Comparison of ENCODE assay signal across 18 mouse cellular contexts in the genomic region with DNA sequence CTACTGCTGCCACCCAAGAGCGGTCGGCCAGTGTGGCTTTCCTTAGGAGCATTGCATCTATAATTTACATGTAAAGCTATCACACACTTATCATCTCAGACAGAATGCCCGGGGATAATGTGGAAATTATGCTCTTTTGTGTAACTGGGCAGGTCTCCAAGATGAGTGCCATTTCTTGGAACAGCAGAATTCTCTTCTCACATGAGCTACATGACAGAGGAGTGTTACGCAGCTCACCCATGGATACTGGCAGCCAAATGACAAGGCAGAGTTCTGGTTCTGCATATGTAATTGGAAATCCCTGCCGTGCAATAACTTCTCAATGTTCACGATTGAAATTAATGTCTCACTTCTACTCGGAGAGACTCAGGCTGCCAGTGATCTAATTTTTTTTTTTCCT.
A peak's percentile ranks its signal among the peaks of the same experiment; 100 is the strongest.
DNase-seq lines count a peak whose midpoint lies in the region; ATAC-seq lines count a peak whose summit lies in the region.
"Had no signal": no experiment of that assay in that cellular context is flagged by ENCODE, and none has a peak within 500 bp of the region (broad histone marks: within the 10 kb centered on the region; RNA-seq: fewer than 3 reads in every experiment).

No protein-coding gene starts in this region.

- H3K4me3 ChIP-seq in embryonic facial prominence, embryonic 14.5 days (ENCODE audit: low read depth, low read length): no peak overlapping the region
- no peak overlapping the region for H3K4me3 ChIP-seq in embryonic facial prominence, embryonic 10.5 days
- no peak overlapping the region for H3K4me3 ChIP-seq in forebrain, embryonic 16.5 days (replicated peaks; ENCODE audit: low read length)
- H3K4me3 ChIP-seq in liver, embryonic 12.5 days: no peak overlapping the region
- H3K4me3 ChIP-seq: lung, embryonic 15.5 days had no signal

- no peaks in the 10 kb centered on the region for H3K9me3 ChIP-seq in embryonic facial prominence, embryonic 14.5 days (ENCODE audit: control insufficient read depth, low read length)
- no peaks in the 10 kb centered on the region for H3K9me3 ChIP-seq in embryonic facial prominence, embryonic 10.5 days
- no peaks in the 10 kb centered on the region for H3K9me3 ChIP-seq in forebrain, embryonic 16.5 days (ENCODE audit: control insufficient read depth, low read length)
- no peaks in the 10 kb centered on the region for H3K9me3 ChIP-seq in liver, embryonic 12.5 days (replicated peaks)
- H3K9me3 ChIP-seq: lung, embryonic 15.5 days had no signal

- H3K4me1 ChIP-seq in embryonic facial prominence, embryonic 14.5 days (ENCODE audit: control insufficient read depth, insufficient read depth, low read length): no peaks in the 10 kb centered on the region
- H3K4me1 ChIP-seq in embryonic facial prominence, embryonic 10.5 days: no peaks in the 10 kb centered on the region
- H3K4me1 ChIP-seq in forebrain, embryonic 16.5 days (replicated peaks; ENCODE audit: control insufficient read depth, insufficient read depth, low read length): peaks cover 8% of the 10 kb centered on the region
- peaks cover 17% of the 10 kb centered on the region for H3K4me1 ChIP-seq in liver, embryonic 12.5 days
- H3K4me1 ChIP-seq: lung, embryonic 15.5 days had no signal

- H3K27me3 ChIP-seq in embryonic facial prominence, embryonic 14.5 days (replicated peaks; ENCODE audit: control insufficient read depth, insufficient read depth, low read length): no peaks in the 10 kb centered on the region
- H3K27me3 ChIP-seq in embryonic facial prominence, embryonic 10.5 days (replicated peaks; ENCODE audit: low read depth, poor library complexity, severe bottlenecking): no peaks in the 10 kb centered on the region
- no peaks in the 10 kb centered on the region for H3K27me3 ChIP-seq in forebrain, embryonic 16.5 days (replicated peaks; ENCODE audit: control insufficient read depth, insufficient read depth, low read length)
- H3K27me3 ChIP-seq in liver, embryonic 12.5 days (replicated peaks): no peaks in the 10 kb centered on the region
- H3K27me3 ChIP-seq: lung, embryonic 15.5 days had no signal

- DNase-seq in embryonic facial prominence, embryonic 14.5 days (ENCODE audit: low spot score): peak; percentile 65
- DNase-seq in embryonic facial prominence, embryonic 10.5 days (ENCODE audit: low spot score): no peak
- DNase-seq in left cerebral cortex, postnatal 4 days: peak; percentile 48
- DNase-seq in left cerebral cortex, adult 11 months (ENCODE audit: low spot score): no peak
- DNase-seq in 3T3-L1 (ENCODE audit: low read depth, low spot score): peak; percentile 23
- DNase-seq in right cerebral cortex, postnatal 36 days (ENCODE audit: low spot score in 2 of 2): no peak
- DNase-seq: adrenal gland, postnatal 10 days; cerebellum, adult 8-10 months; embryo, embryonic 11 days; gastrocnemius, postnatal 14 days; kidney, adult 9 months; kidney, postnatal 36 days; layer of hippocampus, adult 9-11 months; thymus, adult 18-20 months had no signal

- no peak overlapping the region for H3K4me2 ChIP-seq in embryonic facial prominence, embryonic 14.5 days (ENCODE audit: low read depth, low read length)
- H3K4me2 ChIP-seq in forebrain, embryonic 16.5 days (ENCODE audit: low read length): no peak overlapping the region
- no peak overlapping the region for H3K4me2 ChIP-seq in liver, embryonic 12.5 days
- H3K4me2 ChIP-seq: lung, embryonic 15.5 days had no signal

- H3K9ac ChIP-seq in embryonic facial prominence, embryonic 14.5 days (ENCODE audit: low read depth, low read length): no peak overlapping the region
- no peak overlapping the region for H3K9ac ChIP-seq in forebrain, embryonic 16.5 days (replicated peaks; ENCODE audit: low read depth, low read length)
- H3K9ac ChIP-seq in liver, embryonic 12.5 days: no peak overlapping the region
- H3K9ac ChIP-seq: lung, embryonic 15.5 days had no signal

- ATAC-seq in embryonic facial prominence, embryonic 14.5 days (ENCODE audit: low read depth): no peak
- peak; percentile 94 for ATAC-seq in forebrain, embryonic 16.5 days
- ATAC-seq in liver, embryonic 12.5 days: no peak
- ATAC-seq: inflammation-experienced regulatory T-cells, adult 6 months had no signal

- H3K36me3 ChIP-seq in embryonic facial prominence, embryonic 14.5 days (ENCODE audit: control insufficient read depth, insufficient read depth, low read length): no peaks in the 10 kb centered on the region
- no peaks in the 10 kb centered on the region for H3K36me3 ChIP-seq in embryonic facial prominence, embryonic 10.5 days (replicated peaks)
- no peaks in the 10 kb centered on the region for H3K36me3 ChIP-seq in forebrain, embryonic 16.5 days (ENCODE audit: control insufficient read depth, insufficient read depth)
- no peaks in the 10 kb centered on the region for H3K36me3 ChIP-seq in liver, embryonic 12.5 days
- H3K36me3 ChIP-seq: lung, embryonic 15.5 days had no signal

- 60% methylated on average over 7 of the region's 7 CpGs for WGBS in embryonic facial prominence, embryonic 14.5 days
- WGBS in embryonic facial prominence, embryonic 10.5 days: 88% methylated on average over 7 of the region's 7 CpGs
- 28% methylated on average over 7 of the region's 7 CpGs for WGBS in forebrain, embryonic 16.5 days
- WGBS in liver, embryonic 12.5 days (ENCODE audit: insufficient replicate concordance): 73% methylated on average over 7 of the region's 7 CpGs

- intact Hi-C loops in left cerebral cortex, postnatal 4 days (cut with DNase I): no loop called here

- H3K27ac ChIP-seq in embryonic facial prominence, embryonic 14.5 days (replicated peaks; ENCODE audit: low read depth, low read length): no peak overlapping the region
- no peak overlapping the region for H3K27ac ChIP-seq in embryonic facial prominence, embryonic 10.5 days (replicated peaks)
- no peak overlapping the region for H3K27ac ChIP-seq in forebrain, embryonic 16.5 days (ENCODE audit: low read length)
- H3K27ac ChIP-seq in liver, embryonic 12.5 days: no peak overlapping the region
- H3K27ac ChIP-seq: lung, embryonic 15.5 days had no signal

Comparison
In these comparisons a context has a peak if more than half of its experiments do, and no peak if none do; other contexts are left out.
1. DNase-seq: peak in embryonic facial prominence, embryonic 14.5 days (single experiment), left cerebral cortex, postnatal 4 days (single experiment) and 3T3-L1 (single experiment); none in embryonic facial prominence, embryonic 10.5 days (single experiment), left cerebral cortex, adult 11 months (single experiment) and right cerebral cortex, postnatal 36 days (0 of 2).